Mouse (Mus musculus): ENCODE measurements around the gene Epb41l4b. TPM values are rescaled to one million over a fixed set of nuclear protein-coding genes. Genes with fewer than 3 reads are reported as not detected.

Epb41l4b gene
- total and polyA plus RNA-seq, 3 experiments: 0.11 TPM; not detected in 2

DNA sequence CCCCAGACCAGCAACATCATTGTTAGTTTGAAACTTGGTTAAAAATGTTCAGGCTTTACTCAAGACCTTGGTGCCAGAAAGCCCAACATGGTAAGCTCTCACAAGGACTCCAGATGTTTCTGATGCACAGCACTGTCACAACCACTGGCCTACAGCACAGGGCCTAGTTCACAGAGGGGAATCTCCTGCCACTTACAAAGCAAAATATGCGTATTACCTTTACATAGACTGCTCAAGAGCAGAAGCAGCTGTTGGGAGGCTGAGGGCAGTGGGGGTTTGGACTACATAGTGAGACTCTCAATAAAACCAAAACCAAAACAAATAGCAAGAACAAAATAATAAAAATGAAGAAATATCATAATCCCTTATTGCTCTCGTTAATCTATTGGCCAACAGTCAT is 141.8 kb downstream of the Epb41l4b start:
- no peak overlapping the region for H3K4me3 ChIP-seq (ENCODE audit: low read depth, low read length)
- no peaks in the 10 kb centered on the region for H3K27me3 ChIP-seq (ENCODE audit: insufficient read depth, low read length)
- DNase-seq (ENCODE audit: low spot score): no peak

GRCm38 (mm10) chr4:56993331-56993730 is 149.9 kb downstream of the Epb41l4b start:
- ATAC-seq (ENCODE audit: extremely low read depth, insufficient number of reproducible peaks, low FRiP score, poor library complexity, severe bottlenecking): no peak
- no peaks in the 10 kb centered on the region for H3K4me1 ChIP-seq (ENCODE audit: insufficient read depth, low read depth, low read length)
- H3K4me3 ChIP-seq (ENCODE audit: low read depth, low read length): no peak overlapping the region
- no peaks in the 10 kb centered on the region for H3K36me3 ChIP-seq (replicated peaks)
- H3K27me3 ChIP-seq (ENCODE audit: insufficient read depth, low read length): no peaks in the 10 kb centered on the region
- DNase-seq (ENCODE audit: low spot score): no peak
- peaks cover 20% of the 10 kb centered on the region for H3K9me3 ChIP-seq (replicated peaks)
- TF ChIP-seq POLR2AphosphoS5 (IDR thresholded peaks at IDR 0.05; ENCODE audit: insufficient replicate concordance, low read depth, low read length): no peak

More for the DNA sequence above, 141.8 kb downstream of the Epb41l4b start:
- no peak for TF ChIP-seq GATA2 (IDR thresholded peaks at IDR 0.05; ENCODE audit: borderline replicate concordance, low read depth, low read length)
- TF ChIP-seq GATA1 (IDR thresholded peaks at IDR 0.05; ENCODE audit: borderline replicate concordance, low read length): no peak
- TF ChIP-seq POLR2AphosphoS5 (IDR thresholded peaks at IDR 0.05; ENCODE audit: insufficient replicate concordance, low read depth, low read length): no peak
- TF ChIP-seq TAL1 (conservative IDR thresholded peaks at IDR 0.05; ENCODE audit: low read depth, low read length): no peak
- TF ChIP-seq CTCF (IDR thresholded peaks at IDR 0.05; ENCODE audit: low read depth, low read length): no peak
- ATAC-seq (ENCODE audit: extremely low read depth, insufficient number of reproducible peaks, low FRiP score, poor library complexity, severe bottlenecking): no peak
- Histone ChIP-seq H3K4me1 (ENCODE audit: insufficient read depth, low read depth, low read length) (no peaks in the 10 kb centered on the region), H3K9me3 (replicated peaks) (peaks cover 8% of the 10 kb centered on the region), H3K36me3 (replicated peaks) (no peaks in the 10 kb centered on the region)

DNA sequence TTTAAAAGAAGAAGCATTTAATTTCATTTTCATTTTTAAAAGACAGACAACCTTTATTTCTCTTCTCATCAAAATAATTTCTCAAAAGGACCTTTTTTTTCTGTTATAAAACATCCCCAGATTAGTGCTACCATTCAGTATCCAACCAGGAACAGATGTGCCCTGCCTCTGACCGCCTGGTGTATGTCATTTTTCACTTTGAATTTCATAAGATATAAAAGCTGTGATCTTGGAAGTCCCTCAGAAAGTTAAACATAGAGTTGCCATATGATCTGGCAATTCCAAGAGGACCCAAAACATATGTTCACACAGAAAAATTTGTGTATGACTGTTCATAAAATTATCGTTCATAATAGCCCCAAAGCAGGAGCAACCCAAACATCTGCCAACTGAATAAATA is 151.3 kb downstream of the Epb41l4b start:
- H3K9me3 ChIP-seq (replicated peaks): peaks cover 17% of the 10 kb centered on the region
- no peaks in the 10 kb centered on the region for H3K27me3 ChIP-seq (ENCODE audit: insufficient read depth, low read length)
- no peaks in the 10 kb centered on the region for H3K36me3 ChIP-seq (replicated peaks)
- H3K4me1 ChIP-seq (ENCODE audit: insufficient read depth, low read depth, low read length): no peaks in the 10 kb centered on the region
- DNase-seq (ENCODE audit: low spot score) (no peak), ATAC-seq (ENCODE audit: extremely low read depth, insufficient number of reproducible peaks, low FRiP score, poor library complexity, severe bottlenecking) (no peak)
- TF ChIP-seq GATA2 (IDR thresholded peaks at IDR 0.05; ENCODE audit: borderline replicate concordance, low read depth, low read length) (no peak), POLR2AphosphoS5 (IDR thresholded peaks at IDR 0.05; ENCODE audit: insufficient replicate concordance, low read depth, low read length) (no peak), TAL1 (conservative IDR thresholded peaks at IDR 0.05; ENCODE audit: low read depth, low read length) (no peak), CTCF (IDR thresholded peaks at IDR 0.05; ENCODE audit: low read depth, low read length) (no peak), GATA1 (IDR thresholded peaks at IDR 0.05; ENCODE audit: borderline replicate concordance, low read length) (no peak)
- no peak overlapping the region for H3K4me3 ChIP-seq (ENCODE audit: low read depth, low read length)

GRCm38 (mm10) chr4:56990215-56990584 is 153.0 kb downstream of the Epb41l4b start, which contains the start of gene Frrs1l:
Gene Frrs1l (minus strand): TSS chr4:56990391.
- no peaks in the 10 kb centered on the region for H3K4me1 ChIP-seq (ENCODE audit: insufficient read depth, low read depth, low read length)
- ATAC-seq (ENCODE audit: extremely low read depth, insufficient number of reproducible peaks, low FRiP score, poor library complexity, severe bottlenecking): no peak
- no peak for DNase-seq (ENCODE audit: low spot score)
- no peaks in the 10 kb centered on the region for H3K36me3 ChIP-seq (replicated peaks)
- TF ChIP-seq POLR2AphosphoS5 (IDR thresholded peaks at IDR 0.05; ENCODE audit: insufficient replicate concordance, low read depth, low read length): no peak
- TF ChIP-seq TAL1 (conservative IDR thresholded peaks at IDR 0.05; ENCODE audit: low read depth, low read length): no peak
- TF ChIP-seq GATA1 (IDR thresholded peaks at IDR 0.05; ENCODE audit: borderline replicate concordance, low read length): no peak
- TF ChIP-seq CTCF (IDR thresholded peaks at IDR 0.05; ENCODE audit: low read depth, low read length): no peak
- no peak for TF ChIP-seq GATA2 (IDR thresholded peaks at IDR 0.05; ENCODE audit: borderline replicate concordance, low read depth, low read length)
- H3K4me3 ChIP-seq (ENCODE audit: low read depth, low read length): no peak within 1 kb of the TSS; the same call in 1 of the 2 replicates
- peaks cover 14% of the 10 kb centered on the region for H3K9me3 ChIP-seq (replicated peaks)
- H3K27me3 ChIP-seq (ENCODE audit: insufficient read depth, low read length): no peaks in the 10 kb centered on the region

- DNase-seq (ENCODE audit: low spot score) (no peak), ATAC-seq (ENCODE audit: extremely low read depth, insufficient number of reproducible peaks, low FRiP score, poor library complexity, severe bottlenecking) (no peak)
- Histone ChIP-seq H3K36me3 (replicated peaks) (no peaks in the 10 kb centered on the region), H3K4me1 (ENCODE audit: insufficient read depth, low read depth, low read length) (no peaks in the 10 kb centered on the region), H3K27me3 (ENCODE audit: insufficient read depth, low read length) (no peaks in the 10 kb centered on the region), H3K9me3 (replicated peaks) (peaks cover 14% of the 10 kb centered on the region), H3K4me3 (ENCODE audit: low read depth, low read length) (no peak overlapping the region)
- TF ChIP-seq TAL1 (conservative IDR thresholded peaks at IDR 0.05; ENCODE audit: low read depth, low read length): no peak
- TF ChIP-seq GATA1 (IDR thresholded peaks at IDR 0.05; ENCODE audit: borderline replicate concordance, low read length): no peak
- TF ChIP-seq CTCF (IDR thresholded peaks at IDR 0.05; ENCODE audit: low read depth, low read length): no peak
- TF ChIP-seq POLR2AphosphoS5 (IDR thresholded peaks at IDR 0.05; ENCODE audit: insufficient replicate concordance, low read depth, low read length): no peak
- no peak for TF ChIP-seq GATA2 (IDR thresholded peaks at IDR 0.05; ENCODE audit: borderline replicate concordance, low read depth, low read length)
Observed at GRCm38 (mm10) chr4:56989431-56990214, 153.6 kb downstream of the Epb41l4b start.

DNA sequence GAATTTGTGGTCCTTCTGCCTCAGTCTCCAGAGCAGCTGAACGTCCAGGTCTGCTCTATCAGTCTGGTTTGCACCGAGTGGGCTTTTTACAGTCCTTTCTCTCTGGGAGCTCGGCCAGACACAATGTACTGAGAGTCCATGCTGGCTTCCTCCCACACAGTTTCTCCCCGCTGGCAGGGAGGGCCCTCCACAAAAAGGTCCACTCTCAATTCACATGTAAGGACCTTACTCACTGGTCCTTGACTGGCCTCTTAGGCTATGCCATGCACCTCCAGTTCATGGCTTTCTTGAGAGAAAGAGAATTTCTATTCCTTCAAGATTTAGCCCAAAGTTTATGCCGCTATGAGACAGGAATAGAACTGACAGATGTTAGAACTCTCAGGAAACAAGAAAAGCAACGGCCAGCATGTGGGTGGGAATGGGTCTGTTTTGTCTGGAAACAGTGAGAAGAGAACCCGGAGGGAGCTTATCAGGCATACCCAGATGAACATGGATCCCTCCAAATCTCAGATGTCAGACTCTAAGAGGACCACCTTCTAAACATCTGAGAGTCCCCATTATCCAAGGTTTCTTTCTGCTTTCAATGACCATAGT is 177.6 kb downstream of the Epb41l4b start:
- no peaks in the 10 kb centered on the region for H3K27me3 ChIP-seq (ENCODE audit: insufficient read depth, low read length)
- ATAC-seq (ENCODE audit: extremely low read depth, insufficient number of reproducible peaks, low FRiP score, poor library complexity, severe bottlenecking) (no peak), DNase-seq (ENCODE audit: low spot score) (no peak)
- H3K36me3 ChIP-seq (replicated peaks): no peaks in the 10 kb centered on the region
- TF ChIP-seq TAL1 (conservative IDR thresholded peaks at IDR 0.05; ENCODE audit: low read depth, low read length) (no peak), POLR2AphosphoS5 (IDR thresholded peaks at IDR 0.05; ENCODE audit: insufficient replicate concordance, low read depth, low read length) (no peak), GATA1 (IDR thresholded peaks at IDR 0.05; ENCODE audit: borderline replicate concordance, low read length) (no peak), GATA2 (IDR thresholded peaks at IDR 0.05; ENCODE audit: borderline replicate concordance, low read depth, low read length) (no peak), CTCF (IDR thresholded peaks at IDR 0.05; ENCODE audit: low read depth, low read length) (no peak)
- H3K4me3 ChIP-seq (ENCODE audit: low read depth, low read length): no peak overlapping the region
- no peaks in the 10 kb centered on the region for H3K9me3 ChIP-seq (replicated peaks)
- no peaks in the 10 kb centered on the region for H3K4me1 ChIP-seq (ENCODE audit: insufficient read depth, low read depth, low read length)

Data from G1E (cell line).